30 mouse cellular contexts compared by ENCODE assay signal in genomic region chr3:27742124-27742523, GRCm38 (mm10). TPM values are rescaled to one million over a fixed set of nuclear protein-coding genes. Genes with fewer than 3 reads are reported as not detected.
A peak's percentile ranks its signal among the peaks of the same experiment; 100 is the strongest.
DNase-seq lines count a peak whose midpoint lies in the region; ATAC-seq and TF ChIP-seq lines count a peak whose summit lies in the region.
"Had no signal": no experiment of that assay in that cellular context is flagged by ENCODE, and none has a peak within 500 bp of the region (broad histone marks: within the 10 kb centered on the region; RNA-seq: fewer than 3 reads in every experiment).

No protein-coding gene starts in this region.

- WGBS in liver, adult 2 months = 38% methylated on average over 2 of the region's 2 CpGs
- WGBS in liver, embryonic 12.5 days (ENCODE audit: insufficient replicate concordance) = 23% methylated on average over 2 of the region's 2 CpGs
- WGBS in bone marrow, adult 2 months = 17% methylated on average over 2 of the region's 2 CpGs
- WGBS in intestine, embryonic 16.5 days = 65% methylated on average over 2 of the region's 2 CpGs

- H3K9me3 ChIP-seq in liver, embryonic 12.5 days (replicated peaks) = no peaks in the 10 kb centered on the region
- no peaks in the 10 kb centered on the region for H3K9me3 ChIP-seq in intestine, embryonic 16.5 days (ENCODE audit: control insufficient read depth, low read length)
- H3K9me3 ChIP-seq: embryonic facial prominence, embryonic 13.5 days; limb, embryonic 12.5 days; midbrain, embryonic 13.5 days; neural tube, embryonic 15.5 days had no signal

- no peak overlapping the region for H3K4me2 ChIP-seq in liver, embryonic 12.5 days
- H3K4me2 ChIP-seq in intestine, embryonic 16.5 days (ENCODE audit: low read depth, low read length) = no peak overlapping the region
- H3K4me2 ChIP-seq: embryonic facial prominence, embryonic 13.5 days; heart, embryonic 12.5 days; hindbrain, embryonic 14.5 days; limb, embryonic 12.5 days; liver, embryonic 13.5 days; midbrain, embryonic 13.5 days; neural tube, embryonic 15.5 days had no signal

- intact Hi-C loops in left cerebral cortex, adult 2 months (cut with DNase I) = no loop called here

- DNase-seq in liver, adult 2 months (ENCODE audit: extremely low read depth, low read depth, low spot score) = peak; percentile 6
- DNase-seq in left cerebral cortex, adult 2 months (ENCODE audit: extremely low spot score in 1 of 2, low spot score in 2 of 2) = no peak
- no peak for DNase-seq in kidney, adult 11 months
- DNase-seq: adrenal gland, postnatal 25 days; cerebellum, adult 11-12 months; cerebellum, adult 9-11 months; forebrain, postnatal 0 days; gastrocnemius, postnatal 14 days; heart, postnatal 4 days; kidney, adult 18-20 months; kidney, postnatal 36 days; liver, embryonic 13.5 days; lung, adult 2 months; lung, postnatal 14 days; right cerebral cortex, adult 18-20 months; spleen, adult 18-20 months; thymus, adult 18-20 months; thymus, postnatal 25 days had no signal

- no peak for TF ChIP-seq CTCF in liver, adult 2 months (IDR thresholded peaks at IDR 0.05; ENCODE audit: low read depth, low read length)
- TF ChIP-seq CTCF in bone marrow, adult 2 months (IDR thresholded peaks at IDR 0.05; ENCODE audit: control insufficient read depth, insufficient read depth, low read length) = no peak
- TF ChIP-seq CTCF in left cerebral cortex, adult 2 months (IDR thresholded peaks at IDR 0.05) = no peak

- TF ChIP-seq POLR2A in liver, adult 2 months (IDR thresholded peaks at IDR 0.05; ENCODE audit: extremely low read depth, insufficient read depth, low read length) = no peak
- no peak for TF ChIP-seq POLR2A in bone marrow, adult 2 months (IDR thresholded peaks at IDR 0.05; ENCODE audit: borderline replicate concordance, control insufficient read depth, low read depth, low read length)

- H3K4me3 ChIP-seq in liver, adult 2 months (ENCODE audit: insufficient read depth, low read depth, low read length) = no peak overlapping the region
- no peak overlapping the region for H3K4me3 ChIP-seq in liver, embryonic 12.5 days
- H3K4me3 ChIP-seq in bone marrow, adult 2 months (replicated peaks; ENCODE audit: control insufficient read depth, low read depth, low read length) = no peak overlapping the region
- H3K4me3 ChIP-seq in left cerebral cortex, adult 2 months = no peak overlapping the region
- no peak overlapping the region for H3K4me3 ChIP-seq in intestine, embryonic 16.5 days (ENCODE audit: low read length)
- H3K4me3 ChIP-seq: embryonic facial prominence, embryonic 13.5 days; heart, adult 2 months; heart, embryonic 12.5 days; limb, embryonic 12.5 days; liver, embryonic 13.5 days; midbrain, embryonic 13.5 days; neural tube, embryonic 15.5 days had no signal

- H3K27me3 ChIP-seq in liver, adult 2 months (ENCODE audit: control insufficient read depth, insufficient read depth, low read length) = no peaks in the 10 kb centered on the region
- no peaks in the 10 kb centered on the region for H3K27me3 ChIP-seq in liver, embryonic 12.5 days (replicated peaks)
- no peaks in the 10 kb centered on the region for H3K27me3 ChIP-seq in intestine, embryonic 16.5 days (replicated peaks; ENCODE audit: control insufficient read depth, insufficient read depth, low read length)
- H3K27me3 ChIP-seq: embryonic facial prominence, embryonic 13.5 days; heart, embryonic 12.5 days; limb, embryonic 12.5 days; liver, embryonic 13.5 days; midbrain, embryonic 13.5 days; neural tube, embryonic 15.5 days had no signal

- no peaks in the 10 kb centered on the region for H3K79me2 ChIP-seq in liver, adult 2 months (ENCODE audit: control insufficient read depth, insufficient read depth, low read length)

- no peak for ATAC-seq in liver, embryonic 12.5 days
- peak; percentile 99 for ATAC-seq in granulocyte monocyte progenitor cell, adult 5-6 weeks (replicated peaks; ENCODE audit: poor library complexity, severe bottlenecking)
- peak; percentile 90 for ATAC-seq in monocyte, adult 5-6 weeks (replicated peaks; ENCODE audit: insufficient number of reproducible peaks, low FRiP score, low TSS enrichment, poor library complexity, severe bottlenecking)
- no peak for ATAC-seq in intestine, embryonic 16.5 days
- ATAC-seq: forebrain, postnatal 0 days; midbrain, embryonic 13.5 days had no signal

- no peak overlapping the region for H3K27ac ChIP-seq in liver, adult 2 months (replicated peaks; ENCODE audit: insufficient read depth, low read depth, low read length)
- no peak overlapping the region for H3K27ac ChIP-seq in liver, embryonic 12.5 days
- H3K27ac ChIP-seq in bone marrow, adult 2 months (ENCODE audit: control insufficient read depth, insufficient read depth, low read depth, low read length, poor library complexity) = peak overlapping the region; percentile 58; the same call in 1 of the 2 replicates
- no peak overlapping the region for H3K27ac ChIP-seq in left cerebral cortex, adult 2 months
- no peak overlapping the region for H3K27ac ChIP-seq in intestine, embryonic 16.5 days (ENCODE audit: low read length)
- H3K27ac ChIP-seq: embryonic facial prominence, embryonic 13.5 days; heart, adult 2 months; hindbrain, embryonic 14.5 days; limb, embryonic 12.5 days; liver, embryonic 13.5 days; midbrain, embryonic 13.5 days; neural tube, embryonic 15.5 days had no signal

- H3K9ac ChIP-seq in liver, adult 2 months (ENCODE audit: low read depth, low read length) = no peak overlapping the region
- H3K9ac ChIP-seq in liver, embryonic 12.5 days = no peak overlapping the region
- no peak overlapping the region for H3K9ac ChIP-seq in intestine, embryonic 16.5 days (ENCODE audit: low read depth, low read length)
- H3K9ac ChIP-seq: embryonic facial prominence, embryonic 13.5 days; forebrain, postnatal 0 days; heart, embryonic 12.5 days; hindbrain, embryonic 14.5 days; limb, embryonic 12.5 days; liver, embryonic 13.5 days; midbrain, embryonic 13.5 days; neural tube, embryonic 15.5 days had no signal

- H3K4me1 ChIP-seq in liver, adult 2 months (ENCODE audit: control insufficient read depth, insufficient read depth, low read length) = no peaks in the 10 kb centered on the region; the same call in 1 of the 2 replicates
- no peaks in the 10 kb centered on the region for H3K4me1 ChIP-seq in liver, embryonic 12.5 days
- no peaks in the 10 kb centered on the region; the same call in 1 of the 2 replicates for H3K4me1 ChIP-seq in bone marrow, adult 2 months (ENCODE audit: control insufficient read depth, insufficient read depth, low read length)
- no peaks in the 10 kb centered on the region for H3K4me1 ChIP-seq in intestine, embryonic 16.5 days (ENCODE audit: control insufficient read depth, insufficient read depth, low read length)
- H3K4me1 ChIP-seq: embryonic facial prominence, embryonic 13.5 days; heart, embryonic 12.5 days; limb, embryonic 12.5 days; liver, embryonic 13.5 days; midbrain, embryonic 13.5 days; neural tube, embryonic 15.5 days had no signal

- H3K36me3 ChIP-seq in liver, adult 2 months (ENCODE audit: control insufficient read depth, insufficient read depth, low read length) = no peaks in the 10 kb centered on the region
- no peaks in the 10 kb centered on the region for H3K36me3 ChIP-seq in liver, embryonic 12.5 days
- no peaks in the 10 kb centered on the region for H3K36me3 ChIP-seq in intestine, embryonic 16.5 days (ENCODE audit: control insufficient read depth, insufficient read depth, low read length)
- H3K36me3 ChIP-seq: embryonic facial prominence, embryonic 13.5 days; heart, embryonic 12.5 days; limb, embryonic 12.5 days; liver, embryonic 13.5 days; midbrain, embryonic 13.5 days; neural tube, embryonic 15.5 days had no signal

RNA-seq across cellular contexts. Expression of gene Fndc3b, which starts 31.0 kb away (rescaled TPM):
- total RNA-seq in liver, adult 2 months (2014; rRNA removed) = 9.4 and 9.9 TPM in 2 replicates
- polyA plus RNA-seq in liver, adult 2 months (2012; rRNA removed) = 3.3 and 3.9 TPM in 2 replicates
- 9.4 and 9.7 TPM in 2 replicates for polyA plus RNA-seq in liver, embryonic 12.5 days (2016; fragmentation: Nextera tagmentation; extraction: Ambion mirVana)
- polyA plus RNA-seq in bone marrow, adult 2 months (2011; ENCODE audit: insufficient read depth, insufficient read length, low replicate concordance, missing spikeins) = 3.3 and 4.2 TPM in 2 replicates
- total RNA-seq in granulocyte monocyte progenitor cell, adult 5-6 weeks (2014; fragmentation: Nextera tagmentation) = 48.8 and 58.5 TPM in 2 replicates
- total RNA-seq in granulocyte monocyte progenitor cell, adult 5-6 weeks (2017) = 21.3 and 24.0 TPM in 2 replicates
- 11.4 to 14.0 TPM (median 12.6 TPM) in 3 replicates for total RNA-seq in monocyte, adult 5-6 weeks (2017)
- 10 to 100 TPM; 25.1 to 27.7 TPM for total RNA-seq in left cerebral cortex, adult 2 months (2021)
- 14.0 and 15.4 TPM in 2 replicates for polyA plus RNA-seq in intestine, embryonic 16.5 days (2015; fragmentation: Nextera tagmentation; extraction: Ambion mirVana)

Comparison
In these comparisons a context has a peak if more than half of its experiments do, and no peak if none do; other contexts are left out.
1. ATAC-seq: peak in granulocyte monocyte progenitor cell, adult 5-6 weeks (single experiment) and monocyte, adult 5-6 weeks (single experiment); none in liver, embryonic 12.5 days (single experiment) and intestine, embryonic 16.5 days (single experiment).